Mouse (Mus musculus): ENCODE results near the gene Clmp.

The Clmp gene

GRCm38 (mm10) chr9:40805263-40805662, 119.5 kb downstream of the Clmp start:
- DNase-seq: peak; percentile 86

- DNase-seq: no peak
Measured at GRCm38 (mm10) chr9:40806440-40807288, 120.9 kb downstream of the Clmp start.

DNA sequence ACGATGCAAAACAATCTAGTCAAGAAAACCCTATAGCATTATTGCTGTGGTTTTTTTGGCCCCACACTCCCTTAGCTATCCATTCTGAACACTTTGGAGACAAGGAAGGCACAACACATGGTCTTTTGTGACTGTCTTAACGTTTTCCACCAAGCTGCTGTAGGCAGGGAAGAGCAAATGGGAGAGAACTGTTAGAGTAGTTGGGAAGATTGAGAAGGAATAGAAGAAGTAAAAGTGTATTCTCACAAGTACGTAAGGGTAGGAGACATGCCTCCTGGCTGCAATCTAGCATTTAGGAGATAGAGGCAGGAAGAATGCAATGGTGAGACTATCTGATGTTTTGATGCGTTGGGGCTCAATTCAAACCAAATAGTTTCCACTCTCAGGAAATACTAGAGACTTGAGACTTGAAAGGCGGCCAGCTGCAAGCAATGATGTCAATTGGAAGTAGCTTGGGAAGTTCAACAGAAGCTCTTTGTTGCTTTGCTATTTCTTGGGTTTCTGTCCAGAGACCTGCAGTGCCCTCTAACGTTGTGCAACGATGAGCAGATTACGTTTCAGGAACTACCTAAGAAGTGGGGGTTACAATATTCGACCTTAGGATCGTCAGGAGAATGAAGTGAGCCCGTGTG, 121.6 kb downstream of the Clmp start:
- peak; percentile 51 for DNase-seq

DNA sequence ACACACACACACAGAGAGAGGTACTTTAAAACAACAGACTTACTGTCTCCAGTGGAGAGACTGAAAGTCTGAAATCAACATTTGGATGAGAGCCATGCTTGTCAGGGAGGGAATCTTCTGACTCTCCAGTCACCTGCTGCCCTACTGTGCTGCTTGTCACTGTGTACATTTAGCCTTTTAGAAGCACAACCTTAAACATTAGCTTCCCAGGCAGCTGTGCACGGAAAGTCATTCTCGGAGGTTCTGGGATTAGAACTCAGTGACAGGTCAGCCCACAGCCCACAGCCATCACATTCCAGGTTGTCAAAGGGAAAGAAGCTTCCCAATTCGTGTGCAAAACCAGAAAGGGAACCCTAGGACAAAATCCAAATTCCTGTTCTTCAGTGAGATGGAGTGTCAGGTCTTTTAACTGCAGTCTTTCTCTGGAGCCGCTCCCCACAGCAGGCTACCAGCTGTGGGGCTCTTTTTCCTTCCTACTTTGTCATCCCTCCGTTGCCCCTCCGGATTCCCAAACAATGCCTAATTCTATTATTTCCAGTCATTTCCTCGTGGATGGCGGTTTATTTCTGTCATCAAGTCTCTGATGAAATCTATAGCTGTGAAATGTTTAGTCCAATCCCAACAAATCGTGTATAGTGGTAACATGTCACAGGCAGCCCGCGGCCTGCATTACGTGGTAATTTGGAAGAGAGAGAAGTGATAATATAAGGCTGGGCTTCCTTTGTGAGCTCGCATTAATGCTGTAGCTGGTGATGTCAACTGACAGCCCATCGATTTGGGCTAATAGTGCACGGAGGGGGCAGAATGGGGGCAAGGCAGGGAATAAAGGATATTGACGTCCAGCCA, 122.5 kb downstream of the Clmp start:
- no peak for DNase-seq

- DNase-seq: no peak
Measured at GRCm38 (mm10) chr9:40808907-40809280, 123.1 kb downstream of the Clmp start.

- no peak for DNase-seq
Measured at GRCm38 (mm10) chr9:40811860-40812259, 126.1 kb downstream of the Clmp start.

DNA sequence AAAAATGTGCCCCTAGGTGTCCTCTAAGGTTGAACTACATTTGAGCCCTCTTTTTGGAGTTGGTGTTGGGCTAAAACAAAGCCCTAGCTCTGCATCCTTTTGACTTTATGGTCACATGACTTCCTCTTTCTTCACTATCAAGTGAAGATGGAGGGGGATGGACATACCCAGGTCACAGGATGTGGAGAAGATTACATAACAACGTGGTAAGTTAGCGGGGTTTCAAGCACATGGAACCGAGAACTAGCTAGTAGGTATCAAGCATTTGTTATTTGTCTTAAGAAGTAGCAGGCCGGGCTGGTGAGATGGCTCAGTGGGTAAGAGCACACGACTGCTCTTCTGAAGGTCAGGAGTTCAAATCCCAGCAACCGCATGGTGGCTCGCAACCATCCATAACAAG, 128.3 kb downstream of the Clmp start:
- DNase-seq: no peak

GRCm38 (mm10) chr9:40817325-40818028, 131.7 kb downstream of the Clmp start:
- no peak for DNase-seq

DNA sequence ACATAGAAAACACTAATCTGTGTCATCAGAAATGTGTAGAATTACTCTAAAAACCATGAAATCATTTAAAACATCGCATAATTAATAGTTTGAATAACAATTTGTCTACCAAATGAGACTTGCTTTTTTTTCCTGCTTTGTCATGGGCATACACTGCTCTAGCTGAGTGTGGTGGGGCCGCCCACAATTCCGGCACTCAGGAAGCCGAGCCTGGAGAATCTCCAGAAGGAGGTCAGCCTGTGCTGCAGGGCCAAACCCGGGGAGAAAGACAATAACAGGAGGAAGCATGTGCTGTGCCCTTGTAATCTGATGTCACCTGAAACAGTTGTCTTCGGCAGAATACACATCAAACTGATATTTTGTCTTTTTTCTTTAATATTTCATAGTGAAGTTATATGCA, 139.8 kb downstream of the Clmp start:
- DNase-seq: no peak

- no peak for DNase-seq
Measured at GRCm38 (mm10) chr9:40827366-40827765, 141.6 kb downstream of the Clmp start.

- peak; percentile 80 for DNase-seq
Measured at GRCm38 (mm10) chr9:40834569-40834968, 148.8 kb downstream of the Clmp start.

All from lung, postnatal 14 days (tissue).